Mouse (Mus musculus) lung, embryonic 14.5 days (tissue): ENCODE data around the gene Ptma. TPM values are rescaled to one million over a fixed set of nuclear protein-coding genes. Genes with fewer than 3 reads are reported as not detected.

ENCODE experiments used
- ATAC-seq: fragments of 200-750 bp; cut with Nextera tagmentation; 2 replicates; pipeline ENCODE4 v1.8.0; 2017; ENCODE audit warnings: mild to moderate bottlenecking, moderate TSS enrichment, moderate library complexity; ENCODE audit not compliant: insufficient read depth
- DNase-seq: peaks from one replicate; pipeline ENCODE4 v3.0.0-alpha.2; 2015
- H3K27ac ChIP-seq: fragments of 300-500 bp; sonication (generic); 2 replicates; pipeline ENCODE4 v1.5.1; 2014; ENCODE audit warnings: low read depth, mild to moderate bottlenecking, moderate library complexity
- H3K27me3 ChIP-seq: fragments of 300-500 bp; sonication (generic); 2 replicates; pipeline ENCODE4 v1.6.1; 2014; ENCODE audit warnings: low read length, control low read depth; ENCODE audit not compliant: insufficient read depth
- H3K36me3 ChIP-seq: fragments of 300-500 bp; sonication (generic); 2 replicates; pipeline ENCODE4 v1.6.1; 2014; ENCODE audit warnings: control low read depth; ENCODE audit not compliant: insufficient read depth
- H3K4me1 ChIP-seq: fragments of 300-500 bp; sonication (generic); 2 replicates; pipeline ENCODE4 v1.6.1; 2014; ENCODE audit warnings: antibody characterized with exemption, control low read depth; ENCODE audit not compliant: insufficient read depth
- H3K4me2 ChIP-seq: fragments of 300-500 bp; sonication (generic); 2 replicates; pipeline ENCODE4 v1.6.1; 2014; ENCODE audit warnings: mild to moderate bottlenecking
- H3K4me3 ChIP-seq: fragments of 300-500 bp; sonication (generic); 2 replicates; pipeline ENCODE4 v1.5.1; 2014; ENCODE audit warnings: low read depth, low read length
- H3K9ac ChIP-seq: fragments of 300-500 bp; sonication (generic); 2 replicates; pipeline ENCODE4 v1.6.1; 2014
- H3K9me3 ChIP-seq: fragments of 300-500 bp; sonication (generic); 2 replicates; pipeline ENCODE4 v1.6.1; 2016; ENCODE audit warnings: low read depth, low read length, control low read depth
- CTCF ChIP-seq: IDR thresholded peaks from 2 replicates; pipeline ENCODE4 v1.5.1; 2016; ENCODE audit warnings: antibody characterized with exemption, low read depth
- WGBS: fragments of 180-500 bp; shearing (Covaris S2); extraction: QIAGEN DNeasy Blood & Tissue Kit; methylation state at CpG from one replicate; pipeline ENCODE4 v1.1.7; 2014; 5-methylcytosine and 5-hydroxymethylcytosine counted together
- polyA plus RNA-seq: library from polyadenylated mRNA; unstranded; fragments of >200 nt; fragmentation: Nextera tagmentation; extraction: Ambion mirVana; gene quantifications from 2 replicates; pipeline ENCODE4 v1.2.1, GENCODE M21; 2014

The Ptma gene
- polyA plus RNA-seq, 1 experiment from 2014 or later = 3,547 TPM

DNA sequence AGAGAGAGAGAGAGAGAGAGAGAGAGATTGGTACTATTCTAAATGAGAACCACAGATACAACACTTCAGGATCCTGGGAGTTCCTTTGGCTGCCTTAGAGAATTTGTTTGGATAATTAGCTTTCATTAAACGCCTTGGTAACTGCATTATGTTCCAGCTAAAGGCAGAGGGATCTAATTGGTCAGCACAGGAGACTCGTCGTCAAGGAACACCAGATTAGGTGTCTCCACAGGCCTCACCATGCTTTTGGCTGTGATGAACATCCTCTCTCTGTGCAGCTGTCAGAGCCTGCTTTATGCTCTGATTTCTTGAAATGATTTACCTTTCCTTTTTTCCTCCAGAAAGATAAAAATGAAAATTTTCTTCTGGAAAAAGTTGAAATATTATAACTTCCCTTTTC is 20.3 kb downstream of the Ptma start:
- Histone ChIP-seq H3K4me1 (no peaks in the 10 kb centered on the region), H3K9ac (no peak overlapping the region), H3K36me3 (peaks cover 48% of the 10 kb centered on the region), H3K9me3 (no peaks in the 10 kb centered on the region), H3K4me3 (no peak overlapping the region), H3K27ac (no peak overlapping the region), H3K4me2 (no peak overlapping the region), H3K27me3 (no peaks in the 10 kb centered on the region)
- TF ChIP-seq CTCF = no peak
- ATAC-seq (no peak), DNase-seq (no peak)
- 74% methylated on average over 3 of the region's 3 CpGs for WGBS

DNA sequence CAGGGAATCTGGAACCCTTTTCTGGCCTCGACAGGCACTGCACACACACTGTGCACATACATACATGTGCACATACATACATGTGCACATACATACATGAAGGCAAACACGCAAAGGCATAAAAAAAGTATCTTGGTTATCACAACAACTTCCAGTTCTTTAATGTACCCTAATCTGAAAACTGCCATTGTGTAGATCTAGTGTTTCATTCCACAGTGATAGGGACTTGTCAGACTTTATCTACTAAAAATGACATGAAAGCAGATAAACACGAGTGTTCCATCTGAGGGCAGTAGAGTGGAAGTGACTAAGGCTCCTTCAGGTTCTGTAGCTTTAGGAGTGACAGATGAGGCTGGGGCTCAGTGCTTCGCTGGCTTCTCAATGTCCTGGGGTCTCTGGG is 24.8 kb downstream of the Ptma start:
- TF ChIP-seq CTCF = no peak
- DNase-seq (no peak), ATAC-seq (no peak)
- no peak overlapping the region for H3K4me3 ChIP-seq
- peaks cover 6% of the 10 kb centered on the region for H3K36me3 ChIP-seq
- H3K9ac ChIP-seq = no peak overlapping the region
- 67% methylated on average over 4 of the region's 4 CpGs for WGBS
- H3K4me1 ChIP-seq = no peaks in the 10 kb centered on the region
- no peaks in the 10 kb centered on the region for H3K9me3 ChIP-seq
- no peak overlapping the region for H3K4me2 ChIP-seq
- H3K27me3 ChIP-seq = no peaks in the 10 kb centered on the region
- H3K27ac ChIP-seq = no peak overlapping the region

DNA sequence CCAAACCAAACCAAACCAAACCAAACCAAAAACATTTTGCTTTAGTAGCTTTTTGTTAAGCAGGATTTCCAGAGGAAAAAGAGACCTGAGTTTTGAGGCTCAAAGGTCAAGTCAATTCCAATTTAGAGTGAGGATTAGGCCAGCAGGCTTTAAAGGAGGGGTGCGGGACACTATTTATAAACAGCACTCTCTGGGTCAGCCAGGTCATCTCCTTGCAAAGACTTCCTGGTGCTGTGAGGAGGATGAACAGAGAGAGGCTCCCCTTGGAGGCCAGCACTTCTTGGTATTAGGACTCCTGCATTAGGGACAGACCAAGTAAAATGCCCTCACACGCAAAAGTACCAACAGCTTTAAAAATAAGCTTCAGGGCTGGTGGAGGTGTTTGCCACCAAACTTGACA is 25.4 kb downstream of the Ptma start:
- no peak overlapping the region for H3K27ac ChIP-seq
- no peaks in the 10 kb centered on the region for H3K4me1 ChIP-seq
- no peak overlapping the region for H3K4me2 ChIP-seq
- H3K36me3 ChIP-seq = peaks cover 5% of the 10 kb centered on the region
- H3K4me3 ChIP-seq = no peak overlapping the region
- H3K9ac ChIP-seq = no peak overlapping the region
- no peaks in the 10 kb centered on the region for H3K27me3 ChIP-seq
- no peak for TF ChIP-seq CTCF
- no peak for DNase-seq
- ATAC-seq = no peak
- 50% methylated on average over 2 of the region's 2 CpGs for WGBS
- no peaks in the 10 kb centered on the region for H3K9me3 ChIP-seq

DNA sequence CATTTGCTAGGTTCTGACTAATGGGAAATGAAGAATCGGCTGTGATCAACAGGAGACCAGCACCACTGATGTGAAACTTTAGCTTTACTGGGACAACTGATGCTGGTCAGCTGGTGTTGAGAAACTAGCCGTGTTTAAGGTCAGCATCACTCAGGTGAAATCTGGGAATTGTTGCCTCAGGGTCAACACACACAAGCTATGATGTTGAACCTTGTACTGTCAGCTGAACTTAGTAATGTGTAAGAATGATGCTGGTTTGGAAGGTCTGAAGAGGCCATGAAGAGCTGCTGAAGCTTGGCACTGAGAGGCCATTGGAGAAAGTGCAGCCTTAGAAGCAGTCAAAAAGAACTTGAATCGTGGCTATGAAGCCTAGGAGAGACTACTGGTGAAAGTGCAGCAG is 29.1 kb downstream of the Ptma start:
- Histone ChIP-seq H3K4me2 (no peak overlapping the region), H3K9ac (no peak overlapping the region), H3K27me3 (no peaks in the 10 kb centered on the region), H3K27ac (no peak overlapping the region), H3K4me3 (no peak overlapping the region), H3K4me1 (no peaks in the 10 kb centered on the region), H3K9me3 (no peaks in the 10 kb centered on the region), H3K36me3 (peaks cover 5% of the 10 kb centered on the region)
- WGBS = 83% methylated on average over 3 of the region's 3 CpGs
- no peak for ATAC-seq
- no peak for DNase-seq
- TF ChIP-seq CTCF = no peak

DNA sequence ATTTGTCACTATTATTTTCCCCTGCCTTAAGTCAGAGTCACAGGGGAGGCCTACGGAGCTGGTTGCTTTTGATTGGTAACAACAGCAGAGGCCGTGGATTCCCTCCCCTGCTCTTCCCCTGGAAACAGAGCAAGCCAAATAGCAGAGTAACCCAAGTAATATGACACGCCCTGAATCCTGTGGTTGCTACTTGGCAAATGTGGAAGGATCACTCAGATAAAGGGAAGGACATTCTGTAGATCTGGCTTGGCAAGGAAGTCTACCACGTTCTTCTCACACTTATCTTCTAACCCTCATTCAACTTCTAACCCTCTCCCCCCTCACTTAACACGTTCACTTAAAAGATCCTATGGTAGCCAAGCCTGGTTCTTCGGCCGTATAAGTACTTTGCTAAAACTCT is 31.3 kb downstream of the Ptma start:
- 53% methylated on average over 7 of the region's 7 CpGs for WGBS
- Histone ChIP-seq H3K4me2 (no peak overlapping the region), H3K36me3 (peaks cover 13% of the 10 kb centered on the region), H3K27ac (no peak overlapping the region), H3K9me3 (no peaks in the 10 kb centered on the region), H3K4me3 (no peak overlapping the region), H3K9ac (no peak overlapping the region), H3K27me3 (no peaks in the 10 kb centered on the region), H3K4me1 (no peaks in the 10 kb centered on the region)
- ATAC-seq = no peak
- no peak for TF ChIP-seq CTCF
- no peak for DNase-seq

DNA sequence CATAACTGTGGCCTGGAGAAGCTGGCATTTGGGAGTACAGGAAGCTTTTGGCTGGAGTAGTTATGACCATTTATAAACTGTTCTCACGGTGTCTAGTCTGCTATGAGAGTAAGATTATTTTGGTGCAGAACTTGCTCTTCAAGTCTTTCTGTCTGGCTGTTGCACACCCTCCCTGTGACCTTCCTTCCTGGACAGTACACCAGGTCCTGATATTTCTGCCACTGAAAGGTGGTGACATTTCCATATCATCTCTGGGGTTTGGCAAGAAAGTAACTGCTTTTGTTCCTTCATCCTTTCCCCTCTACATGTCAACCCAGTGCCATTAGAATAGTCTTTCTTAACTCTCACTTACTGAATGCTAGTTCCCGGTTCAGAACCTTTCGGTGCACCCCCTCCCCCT is 32.7 kb downstream of the Ptma start:
- H3K27ac ChIP-seq = no peak overlapping the region
- no peak for TF ChIP-seq CTCF
- no peak overlapping the region for H3K4me3 ChIP-seq
- no peaks in the 10 kb centered on the region for H3K4me1 ChIP-seq
- H3K36me3 ChIP-seq = peaks cover 23% of the 10 kb centered on the region
- H3K9me3 ChIP-seq = no peaks in the 10 kb centered on the region
- no peak overlapping the region for H3K9ac ChIP-seq
- H3K27me3 ChIP-seq = no peaks in the 10 kb centered on the region
- 87% methylated on average over 3 of the region's 3 CpGs for WGBS
- ATAC-seq = no peak
- DNase-seq = no peak
- H3K4me2 ChIP-seq = no peak overlapping the region

DNA sequence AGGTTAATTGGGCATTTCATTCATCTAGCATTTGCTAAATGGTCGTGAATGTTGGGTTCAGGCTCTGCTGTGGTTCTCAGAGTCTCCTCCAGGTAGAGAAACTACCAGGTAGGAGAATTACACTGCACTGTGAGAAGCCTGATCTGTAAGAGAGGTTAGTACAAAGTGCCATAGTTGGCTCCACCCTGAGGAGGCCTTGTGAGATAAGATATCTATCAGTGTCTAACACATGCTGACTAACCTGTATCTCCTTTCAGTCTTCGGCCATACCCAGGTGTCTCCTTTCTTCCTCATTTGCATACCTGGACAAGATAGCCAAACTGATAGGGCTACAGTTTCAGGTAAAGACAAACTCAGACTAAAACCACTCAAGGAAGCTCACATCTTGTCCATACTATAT is 36.1 kb downstream of the Ptma start:
- Histone ChIP-seq H3K36me3 (peaks cover 22% of the 10 kb centered on the region), H3K4me3 (no peak overlapping the region), H3K27me3 (no peaks in the 10 kb centered on the region), H3K4me2 (no peak overlapping the region), H3K4me1 (no peaks in the 10 kb centered on the region), H3K27ac (no peak overlapping the region), H3K9ac (no peak overlapping the region), H3K9me3 (no peaks in the 10 kb centered on the region)
- DNase-seq (no peak), ATAC-seq (no peak)
- no peak for TF ChIP-seq CTCF
- WGBS = 78% methylated on average over 2 of the region's 2 CpGs

DNA sequence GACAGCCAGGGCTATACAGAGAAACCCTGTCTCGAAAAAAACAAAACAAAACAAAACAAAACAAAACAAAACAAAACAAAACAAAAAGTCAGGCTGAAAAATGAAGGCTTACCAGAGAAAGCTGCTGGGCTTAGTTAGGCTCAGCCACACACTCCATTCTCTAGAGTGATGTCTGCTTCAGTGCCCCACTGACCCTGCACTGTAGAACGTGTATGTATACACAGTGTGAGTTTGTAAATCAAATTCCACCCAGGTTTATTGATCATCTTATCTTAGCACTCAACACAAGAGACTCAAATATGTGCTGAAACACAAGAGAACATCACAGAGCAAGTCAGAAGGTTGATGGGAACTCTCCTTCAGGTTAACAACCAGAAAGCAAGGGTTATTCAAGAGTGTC is 41.9 kb downstream of the Ptma start:
- Histone ChIP-seq H3K4me2 (no peak overlapping the region), H3K36me3 (peaks cover 10% of the 10 kb centered on the region; the same call in 1 of the 2 replicates), H3K4me1 (no peaks in the 10 kb centered on the region), H3K9me3 (no peaks in the 10 kb centered on the region), H3K9ac (no peak overlapping the region), H3K27ac (no peak overlapping the region), H3K4me3 (no peak overlapping the region), H3K27me3 (no peaks in the 10 kb centered on the region)
- TF ChIP-seq CTCF = no peak
- no peak for DNase-seq
- 56% methylated on average over 2 of the region's 2 CpGs for WGBS
- no peak for ATAC-seq
